Mouse (Mus musculus) gastrocnemius, postnatal 25 days (tissue): Measurements from ENCODE around the gene Shc4. TPM values are rescaled to one million over a fixed set of nuclear protein-coding genes. Genes with fewer than 3 reads are reported as not detected.

Experiments used
- DNase-seq: peaks from one replicate; pipeline ENCODE4 v3.0.0; 2022
- total RNA-seq, 2 experiments: library from RNA; stranded (reverse); gene quantifications; 1 replicate in 1 of 2; 2 replicates in 1 of 2; pipeline ENCODE4 v1.2.3; 2021

Gene Shc4
- total RNA-seq, 2 experiments from 2014 or later = 1.9 to 2.0 TPM

- no peak for DNase-seq
Measured at GRCm38 (mm10) chr2:125630010-125630409, 93.9 kb downstream of the Shc4 start.

- DNase-seq = no peak
Measured at GRCm38 (mm10) chr2:125628487-125628886, 95.5 kb downstream of the Shc4 start.

DNA sequence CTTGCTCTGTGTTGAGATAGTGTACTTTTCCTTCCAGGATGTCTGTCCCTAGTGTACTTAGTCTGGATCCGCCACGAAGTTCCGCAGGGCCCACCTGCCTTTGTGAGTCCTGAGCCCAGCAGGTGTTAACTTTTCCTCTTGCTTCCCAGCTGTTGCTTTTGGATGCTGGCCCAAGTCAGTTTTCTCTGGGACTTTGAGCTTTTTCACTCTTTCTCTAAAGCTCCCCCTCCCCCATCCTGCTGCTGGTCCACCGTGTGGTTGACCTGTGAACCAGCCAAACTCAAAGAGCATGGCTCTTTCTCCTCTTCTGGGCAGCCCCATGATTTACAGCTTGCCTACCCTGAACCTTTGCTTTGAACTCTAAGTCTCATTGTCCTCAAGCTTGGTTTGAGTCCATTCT lies 97.4 kb downstream of the Shc4 start:
- no peak for DNase-seq

DNA sequence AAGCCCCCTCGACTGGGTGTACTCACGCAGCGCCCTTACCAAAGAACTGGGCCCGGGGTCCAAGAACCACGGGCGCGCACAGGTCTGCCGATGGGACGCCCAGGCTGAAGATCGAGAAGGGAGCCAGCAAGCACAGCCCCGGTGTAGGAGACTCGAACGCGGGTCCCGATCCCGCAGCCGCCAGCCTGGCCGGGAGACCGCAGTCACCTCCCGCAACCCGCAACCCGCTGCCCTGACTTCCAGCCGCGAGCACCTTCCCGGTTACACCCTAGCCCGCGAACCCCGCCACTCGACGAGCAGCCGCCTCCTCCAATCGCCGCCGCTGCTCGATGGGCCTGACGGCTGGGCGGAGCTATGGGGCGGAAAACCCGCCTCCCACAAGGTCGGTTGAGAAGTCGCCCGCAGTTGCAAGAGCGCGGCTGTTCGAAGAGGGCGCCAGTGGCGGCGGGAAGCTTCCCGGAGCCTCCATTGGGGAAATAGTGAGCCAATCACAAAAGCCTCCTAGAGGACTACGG lies 99.1 kb downstream of the Shc4 start, which contains the start of gene Cep152:
TSS of gene Cep152 (minus strand) at position 277 of the 515 bp plus-strand sequence.
- DNase-seq = peak; percentile 97

DNA sequence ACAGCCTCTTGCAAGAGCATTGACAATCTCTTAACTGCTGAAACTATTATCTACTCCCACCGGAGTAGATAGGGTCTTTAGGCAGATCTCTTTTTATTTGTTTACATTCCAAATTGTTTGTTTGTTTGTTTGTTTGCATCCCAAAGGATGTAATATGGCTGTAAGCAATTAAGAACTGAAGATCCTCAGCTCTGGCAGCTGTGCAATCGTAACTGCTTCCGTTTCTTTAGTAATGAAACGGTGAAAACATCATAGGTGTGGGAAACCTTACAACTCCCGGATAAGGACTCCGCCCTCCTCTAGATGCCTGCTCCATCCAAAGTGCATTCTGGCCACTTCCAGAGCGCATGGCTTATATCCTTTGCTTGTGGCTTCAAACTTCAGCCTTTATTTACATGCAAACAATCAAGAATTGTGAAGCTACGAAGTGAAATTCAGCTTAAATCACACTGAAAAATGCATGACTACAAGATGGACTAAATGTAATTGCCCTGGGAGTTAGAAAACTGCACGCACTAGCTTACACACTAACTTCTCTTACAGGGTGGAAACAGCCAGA lies 99.7 kb downstream of the Shc4 start:
- no peak for DNase-seq

GRCm38 (mm10) chr2:125623211-125623610 lies 100.7 kb downstream of the Shc4 start:
- no peak for DNase-seq

DNA sequence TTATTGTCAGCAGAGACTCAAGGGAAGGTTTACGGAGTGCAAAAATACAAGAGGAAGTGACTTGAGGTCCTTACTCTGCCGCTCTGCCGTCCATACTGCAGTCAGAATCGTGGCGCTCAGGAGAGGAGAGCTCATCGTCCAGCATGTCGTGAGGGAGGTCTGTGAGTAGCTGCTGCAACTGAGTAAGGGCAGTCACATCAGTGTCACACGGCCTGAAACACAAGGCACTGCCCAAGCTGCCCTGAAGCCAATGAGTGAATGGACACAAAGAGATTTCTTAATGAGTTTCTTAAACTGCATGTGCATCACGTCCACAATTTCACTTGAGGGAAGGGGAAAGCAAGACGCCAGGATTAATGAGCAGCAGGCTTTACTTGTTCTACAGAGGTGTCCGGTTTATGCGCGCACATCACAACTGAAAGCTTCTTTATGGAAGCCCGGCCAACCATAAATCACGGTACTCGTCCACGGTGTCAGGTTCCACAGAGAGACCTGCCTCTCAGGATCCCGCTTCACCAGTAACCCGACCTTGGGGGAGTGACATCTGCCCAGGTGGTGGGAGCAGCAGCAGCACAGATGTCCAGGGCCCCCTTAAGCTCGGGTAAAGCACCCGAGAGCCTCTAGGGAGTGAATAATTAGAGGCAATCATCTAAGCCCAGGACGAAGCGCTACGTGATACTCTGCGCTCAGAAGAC lies 103.6 kb downstream of the Shc4 start:
- DNase-seq = no peak

GRCm38 (mm10) chr2:125615858-125616424 lies 108.0 kb downstream of the Shc4 start:
- DNase-seq = no peak

GRCm38 (mm10) chr2:125615440-125615839 lies 108.5 kb downstream of the Shc4 start:
- no peak for DNase-seq

GRCm38 (mm10) chr2:125606220-125606845 lies 117.6 kb downstream of the Shc4 start:
- peak; percentile 49 for DNase-seq

- peak; percentile 41 for DNase-seq
Measured at GRCm38 (mm10) chr2:125604646-125605045, 119.3 kb downstream of the Shc4 start.

DNA sequence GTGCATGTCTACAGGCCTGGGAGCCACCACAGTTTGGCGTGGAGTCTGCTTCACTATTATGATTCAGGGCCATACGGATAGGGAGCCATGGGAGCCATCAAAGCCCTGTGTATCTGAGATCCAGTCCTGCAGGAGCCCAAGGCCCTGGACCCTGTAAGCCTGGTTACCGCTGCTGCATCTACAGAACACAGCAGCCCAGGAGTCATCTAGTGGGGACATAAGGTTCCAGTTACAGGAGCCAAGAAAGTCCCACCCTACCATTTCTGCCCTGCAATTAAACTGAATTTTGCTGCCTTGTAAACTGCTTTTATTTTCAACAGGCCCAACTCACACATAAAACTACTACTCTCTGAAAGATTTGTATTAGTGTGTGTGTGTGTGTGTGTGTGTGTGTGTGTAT lies 121.0 kb downstream of the Shc4 start:
- no peak for DNase-seq

DNA sequence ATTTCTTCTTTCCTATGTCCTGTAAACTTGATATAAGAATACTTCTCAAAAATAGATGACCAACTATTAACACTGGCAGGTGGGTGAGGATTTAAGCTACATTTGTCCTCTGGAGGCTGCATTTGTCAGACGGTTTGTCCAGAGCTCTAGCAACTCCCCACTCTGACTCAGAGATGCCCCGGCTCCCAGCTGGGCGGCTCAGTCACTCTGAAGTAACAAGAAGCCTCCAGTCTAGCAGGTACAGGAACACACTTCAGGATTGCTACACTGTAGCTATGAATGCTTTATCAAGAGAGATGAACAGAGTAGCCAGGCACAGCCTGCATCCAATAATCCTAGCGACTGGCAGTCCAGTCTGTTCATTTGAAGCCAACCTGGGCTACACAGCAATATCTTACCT lies 125.0 kb downstream of the Shc4 start:
- DNase-seq = no peak

DNA sequence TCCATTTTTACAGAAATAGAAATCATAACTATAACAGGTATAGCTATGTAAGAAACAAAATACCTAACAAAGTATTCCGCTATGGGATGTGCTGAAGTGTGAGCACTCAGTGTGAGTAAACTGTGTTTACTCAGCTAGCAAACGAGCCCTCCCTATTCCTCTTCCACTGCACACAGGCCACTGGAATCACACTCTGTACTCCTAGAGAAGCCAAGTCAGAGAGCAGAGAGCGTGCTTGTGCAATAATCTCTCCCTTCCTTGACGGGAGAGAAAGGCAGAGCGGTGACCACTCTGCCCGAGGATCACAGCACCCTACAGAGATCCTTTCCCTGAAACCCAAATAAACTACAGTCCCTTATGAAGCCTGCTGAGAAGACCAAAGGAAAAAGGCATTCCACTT lies 125.7 kb downstream of the Shc4 start:
- no peak for DNase-seq

DNA sequence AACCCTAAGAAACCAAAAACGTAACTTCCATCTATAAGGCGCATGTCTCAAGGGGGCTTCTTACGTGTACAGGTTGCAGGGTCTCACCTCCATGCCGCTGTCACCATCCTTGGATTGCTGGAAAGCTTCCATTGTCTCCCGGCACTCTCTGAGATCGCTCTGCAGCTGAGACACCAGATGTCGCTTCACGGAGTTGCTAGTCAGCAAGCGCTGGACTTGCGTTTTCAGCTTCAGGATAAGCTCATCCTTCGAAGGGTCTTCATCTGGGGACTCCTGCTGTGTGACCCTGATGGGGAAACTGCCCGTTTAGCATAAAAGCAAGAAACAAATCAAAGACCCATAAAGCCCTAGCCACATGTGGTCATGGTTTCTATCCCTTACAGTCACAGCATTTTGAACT lies 129.2 kb downstream of the Shc4 start:
- no peak for DNase-seq

- no peak for DNase-seq
Measured at GRCm38 (mm10) chr2:125594072-125594471, 129.9 kb downstream of the Shc4 start.

GRCm38 (mm10) chr2:125591895-125592294 lies 132.1 kb downstream of the Shc4 start:
- DNase-seq = no peak

DNA sequence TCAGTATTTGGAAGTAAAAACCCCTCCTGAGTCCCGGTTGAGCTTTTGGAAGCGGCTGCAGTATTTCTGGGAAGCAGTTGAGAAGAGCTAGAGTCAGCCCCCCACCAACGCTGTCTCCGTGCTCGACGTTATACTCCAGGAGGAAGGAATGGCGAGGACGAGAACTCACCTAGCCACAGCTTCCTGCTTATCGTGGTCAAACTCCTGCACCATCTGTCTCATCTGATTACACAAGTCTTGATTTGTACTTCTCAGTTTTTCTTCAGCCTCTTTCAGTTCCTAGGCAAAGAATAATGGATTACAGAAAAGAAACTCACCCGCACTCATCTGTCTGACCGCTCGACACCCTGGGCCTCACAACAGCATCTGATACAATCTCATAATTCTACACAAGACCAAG lies 134.7 kb downstream of the Shc4 start:
- no peak for DNase-seq

DNA sequence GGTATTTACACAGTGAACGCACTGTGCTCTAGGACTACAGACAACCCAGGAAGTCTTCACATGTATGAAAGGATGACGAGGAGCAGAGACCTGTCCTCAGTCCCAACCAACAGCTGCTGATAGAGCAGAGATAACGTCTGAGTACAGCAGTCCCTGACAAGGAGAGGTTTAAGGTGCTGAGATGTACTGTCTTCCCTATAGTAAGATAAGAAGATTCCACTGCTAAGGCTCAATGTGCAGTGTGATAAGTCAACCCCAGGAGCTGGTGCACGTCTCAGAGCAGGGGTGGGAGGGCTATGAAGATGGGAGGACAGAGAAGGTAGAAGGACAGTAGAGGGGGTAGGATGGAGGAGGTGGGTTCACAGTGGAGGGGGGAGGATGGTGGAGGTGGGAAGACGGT lies 142.9 kb downstream of the Shc4 start:
- DNase-seq = no peak

DNA sequence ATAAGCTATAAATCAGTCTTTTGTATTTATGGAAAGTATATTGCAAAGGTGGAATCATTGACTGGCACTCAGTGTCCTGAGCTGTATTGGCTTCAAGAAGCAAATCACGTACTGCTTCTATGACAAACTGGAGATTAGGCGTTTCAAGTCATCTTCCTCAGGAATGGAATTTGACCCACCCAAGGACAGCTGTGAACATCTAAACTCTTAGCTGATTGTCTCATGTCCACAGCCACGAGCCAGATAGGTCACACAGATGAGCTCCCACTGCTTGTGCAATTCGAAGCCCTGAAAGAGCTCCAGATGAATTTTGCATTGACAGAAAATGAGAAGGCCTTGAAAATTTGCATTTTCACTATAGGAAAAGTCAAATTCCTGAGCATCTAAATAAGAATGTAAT lies 146.3 kb downstream of the Shc4 start:
- peak; percentile 25 for DNase-seq
